Mouse (Mus musculus) thymus, adult 2 months (tissue): ENCODE results near the gene Aanat.

ENCODE experiments used
- CTCF ChIP-seq: fragments of 200-500 bp; IDR thresholded peaks from 2 replicates; pipeline ENCODE4 v1.5.1; 2012; ENCODE audit warnings: mild to moderate bottlenecking, control low read depth, low read length, moderate library complexity, borderline replicate concordance; ENCODE audit not compliant: control insufficient read depth, poor library complexity, insufficient read depth; ENCODE audit errors: extremely low read depth
- POLR2A ChIP-seq: fragments of 200-500 bp; IDR thresholded peaks from 2 replicates; pipeline ENCODE4 v1.6.1; 2012; ENCODE audit warnings: mild to moderate bottlenecking, low read length, control low read depth, moderate library complexity; ENCODE audit not compliant: control insufficient read depth, poor library complexity, insufficient read depth; ENCODE audit errors: extremely low read depth

DNA sequence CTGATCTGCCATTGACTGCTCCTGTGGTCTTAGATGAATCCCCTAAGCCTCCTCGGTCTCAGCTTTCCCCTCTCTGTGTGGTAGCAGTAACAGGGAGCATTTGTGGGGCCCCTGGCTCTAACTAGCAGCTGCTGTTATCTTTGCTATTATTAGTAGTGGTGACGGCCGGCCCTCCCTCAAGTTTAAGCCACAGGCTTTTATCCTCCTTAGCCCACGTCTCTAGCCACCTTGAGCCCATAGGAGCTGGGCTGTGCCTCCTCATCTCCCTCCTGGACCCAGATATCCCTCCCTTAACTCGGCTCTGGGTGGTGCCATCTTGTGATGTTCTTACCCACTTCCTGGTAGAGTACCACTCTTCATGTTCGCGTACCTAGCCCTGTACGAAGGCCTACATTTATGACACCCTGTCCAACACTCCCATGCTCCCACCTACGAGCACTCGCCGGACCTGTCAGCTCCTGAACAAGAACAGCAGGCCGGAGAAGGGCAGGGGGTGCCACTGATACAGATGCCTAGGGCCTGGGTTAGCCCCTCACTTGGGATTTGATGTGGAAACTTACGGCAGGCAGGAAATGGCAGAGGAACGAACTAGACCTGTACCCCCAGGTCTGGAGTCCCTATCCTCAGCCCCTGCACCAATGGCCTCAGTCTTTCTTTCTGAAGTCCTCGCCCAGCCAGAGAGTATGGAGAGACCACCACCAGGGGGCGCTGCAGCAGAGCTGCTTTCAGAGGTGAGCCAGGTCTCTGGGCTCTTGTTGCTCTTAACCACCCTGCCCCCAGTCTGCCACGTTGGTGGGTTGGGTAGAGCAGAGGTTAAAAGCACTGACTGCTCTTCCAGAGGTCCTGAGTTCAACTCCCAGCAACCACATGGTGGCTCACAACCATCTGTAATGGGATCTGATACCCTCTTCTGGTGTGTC is 39.1 kb downstream of the Aanat start:
- TF ChIP-seq CTCF, result peak; percentile 82; the same call in 1 of the 2 replicates
- no peak for TF ChIP-seq POLR2A
